Mouse (Mus musculus): ENCODE measurements around the gene Susd3.

GRCm38 (mm10) chr13:49183646-49184045 lies 64.9 kb downstream of the Susd3 start:
- TF ChIP-seq CTCF (IDR thresholded peaks at IDR 0.05; ENCODE audit: control insufficient read depth, insufficient read depth, low read length) (no peak), POLR2A (IDR thresholded peaks at IDR 0.05; ENCODE audit: borderline replicate concordance, control insufficient read depth, low read depth, low read length) (no peak)
